Mouse (Mus musculus): ENCODE measurements around the gene Oxct1. TPM values are rescaled to one million over a fixed set of nuclear protein-coding genes. Genes with fewer than 3 reads are reported as not detected.

The Oxct1 gene
- total RNA-seq, 2 experiments from 2014 or later, result 79.8 to 111 TPM

GRCm38 (mm10) chr15:4101025-4101424 is 74.8 kb downstream of the Oxct1 start:
- no peak for DNase-seq (ENCODE audit: low spot score in 2 of 2)

- DNase-seq (ENCODE audit: low spot score in 2 of 2), result no peak
Measured at GRCm38 (mm10) chr15:4104319-4104718, 78.1 kb downstream of the Oxct1 start.

- no peak for DNase-seq (ENCODE audit: low spot score in 2 of 2)
Measured at GRCm38 (mm10) chr15:4105498-4105897, 79.3 kb downstream of the Oxct1 start.

- no peak for DNase-seq (ENCODE audit: low spot score in 2 of 2)
Measured at GRCm38 (mm10) chr15:4119962-4120361, 93.8 kb downstream of the Oxct1 start.

GRCm38 (mm10) chr15:4124648-4125047 is 98.5 kb downstream of the Oxct1 start:
- no peak for DNase-seq (ENCODE audit: low spot score in 2 of 2)

- no peak for DNase-seq (ENCODE audit: low spot score in 2 of 2)
Measured at GRCm38 (mm10) chr15:4138524-4138923, 112.3 kb downstream of the Oxct1 start.

GRCm38 (mm10) chr15:4139516-4139915 is 113.3 kb downstream of the Oxct1 start:
- DNase-seq (ENCODE audit: low spot score in 2 of 2), result no peak

- no peak for DNase-seq (ENCODE audit: low spot score in 2 of 2)
Measured at GRCm38 (mm10) chr15:4145352-4145751, 119.2 kb downstream of the Oxct1 start.

- DNase-seq (ENCODE audit: low spot score in 2 of 2), result no peak
Measured at GRCm38 (mm10) chr15:4147700-4148099, 121.5 kb downstream of the Oxct1 start.

GRCm38 (mm10) chr15:4148649-4149389 is 122.6 kb downstream of the Oxct1 start:
- DNase-seq (ENCODE audit: low spot score in 2 of 2), result no peak

- no peak for DNase-seq (ENCODE audit: low spot score in 2 of 2)
Measured at GRCm38 (mm10) chr15:4154646-4155045, 128.5 kb downstream of the Oxct1 start.

GRCm38 (mm10) chr15:4167946-4168345 is 141.8 kb downstream of the Oxct1 start:
- DNase-seq (ENCODE audit: low spot score in 2 of 2), result no peak

- DNase-seq (ENCODE audit: low spot score in 2 of 2), result no peak
Measured at GRCm38 (mm10) chr15:4171600-4171999, 145.4 kb downstream of the Oxct1 start.

- DNase-seq (ENCODE audit: low spot score in 2 of 2), result no peak
Measured at GRCm38 (mm10) chr15:4197913-4198312, 171.7 kb downstream of the Oxct1 start.

Other genes starting within 250 kb of the Oxct1 start
- 10 to 100 TPM; 19.0 to 19.4 TPM for gene Fbxo4, start 46.8 kb upstream of the Oxct1 start, total RNA-seq (2021)
- gene AW549877, start 30.6 kb upstream of the Oxct1 start, total RNA-seq (2021), result 10 to 100 TPM; 49.7 to 51.8 TPM